8 mouse cellular contexts compared by ENCODE assay signal in genomic region chr10:123342591-123343236, GRCm38 (mm10).
A peak's percentile ranks its signal among the peaks of the same experiment; 100 is the strongest.
DNase-seq lines count a peak whose midpoint lies in the region; ATAC-seq lines count a peak whose summit lies in the region.

No protein-coding gene starts in this region.

- no peak overlapping the region for H3K4me3 ChIP-seq in intestine, embryonic 14.5 days (ENCODE audit: low read depth, low read length)
- H3K4me3 ChIP-seq in intestine, embryonic 15.5 days (replicated peaks): no peak overlapping the region
- no peak overlapping the region for H3K4me3 ChIP-seq in embryonic facial prominence, embryonic 10.5 days

- no peak overlapping the region for H3K9ac ChIP-seq in intestine, embryonic 14.5 days (ENCODE audit: low read length)
- H3K9ac ChIP-seq in intestine, embryonic 15.5 days: no peak overlapping the region

- no peaks in the 10 kb centered on the region for H3K9me3 ChIP-seq in intestine, embryonic 14.5 days (ENCODE audit: control insufficient read depth, low read length)
- H3K9me3 ChIP-seq in intestine, embryonic 15.5 days: no peaks in the 10 kb centered on the region
- no peaks in the 10 kb centered on the region for H3K9me3 ChIP-seq in embryonic facial prominence, embryonic 10.5 days

- H3K27ac ChIP-seq in intestine, embryonic 14.5 days (ENCODE audit: low read depth): no peak overlapping the region
- no peak overlapping the region for H3K27ac ChIP-seq in intestine, embryonic 15.5 days
- H3K27ac ChIP-seq in embryonic facial prominence, embryonic 10.5 days (replicated peaks): no peak overlapping the region

- no peaks in the 10 kb centered on the region for H3K27me3 ChIP-seq in intestine, embryonic 14.5 days (replicated peaks; ENCODE audit: control insufficient read depth, insufficient read depth, low read length)
- no peaks in the 10 kb centered on the region for H3K27me3 ChIP-seq in intestine, embryonic 15.5 days (replicated peaks)
- no peaks in the 10 kb centered on the region for H3K27me3 ChIP-seq in embryonic facial prominence, embryonic 10.5 days (replicated peaks; ENCODE audit: low read depth, poor library complexity, severe bottlenecking)

- 27% methylated on average over 5 of the region's 5 CpGs for WGBS in intestine, embryonic 14.5 days
- WGBS in intestine, embryonic 15.5 days: 25% methylated on average over 5 of the region's 5 CpGs
- WGBS in embryonic facial prominence, embryonic 10.5 days: 28% methylated on average over 5 of the region's 5 CpGs

- no peak overlapping the region for H3K4me2 ChIP-seq in intestine, embryonic 14.5 days (ENCODE audit: low read length)
- H3K4me2 ChIP-seq in intestine, embryonic 15.5 days (replicated peaks): no peak overlapping the region

- DNase-seq in intestine, embryonic 14.5 days (ENCODE audit: low spot score): peak; percentile 58
- peak; percentile 16 for DNase-seq in R1 (ENCODE audit: low read depth, low spot score)
- DNase-seq in embryonic facial prominence, embryonic 10.5 days (ENCODE audit: low spot score): peak; percentile 52
- DNase-seq in kidney, postnatal 10 days: peak; percentile 51
- no peak for DNase-seq in urinary bladder, postnatal 14 days (ENCODE audit: low spot score)
- no peak for DNase-seq in thymus, postnatal 0 days (ENCODE audit: low spot score)

- no peak for ATAC-seq in intestine, embryonic 14.5 days (replicated peaks; ENCODE audit: low FRiP score, low TSS enrichment, low read depth)
- ATAC-seq in intestine, embryonic 15.5 days: no peak
- 0 out of 2 replicates have a peak, but pooled peaks have one; percentile 22 for ATAC-seq in megakaryocyte-erythroid progenitor cell, adult 5-6 weeks (replicated peaks; ENCODE audit: low FRiP score, low TSS enrichment, poor library complexity, severe bottlenecking)

- H3K36me3 ChIP-seq in intestine, embryonic 14.5 days (ENCODE audit: control insufficient read depth, insufficient read depth, low read length): no peaks in the 10 kb centered on the region
- H3K36me3 ChIP-seq in intestine, embryonic 15.5 days: no peaks in the 10 kb centered on the region
- H3K36me3 ChIP-seq in embryonic facial prominence, embryonic 10.5 days (replicated peaks): no peaks in the 10 kb centered on the region

- no peaks in the 10 kb centered on the region for H3K4me1 ChIP-seq in intestine, embryonic 14.5 days (replicated peaks; ENCODE audit: control insufficient read depth, insufficient read depth, low read length)
- H3K4me1 ChIP-seq in intestine, embryonic 15.5 days (replicated peaks): no peaks in the 10 kb centered on the region
- H3K4me1 ChIP-seq in embryonic facial prominence, embryonic 10.5 days: no peaks in the 10 kb centered on the region

Comparison
In these comparisons a context has a peak if more than half of its experiments do, and no peak if none do; other contexts are left out.
1. DNase-seq: peak in intestine, embryonic 14.5 days (single experiment), R1 (single experiment), embryonic facial prominence, embryonic 10.5 days (single experiment) and kidney, postnatal 10 days (single experiment); none in urinary bladder, postnatal 14 days (single experiment) and thymus, postnatal 0 days (single experiment).